Mouse (Mus musculus): ENCODE measurements at regions not wholly inside any gene's neighbourhood (a gene's known extent, or its start where the extent isn't known, plus 50 kb on each side); places are given as distances from the start of the nearest gene placed in this dataset.

DNA sequence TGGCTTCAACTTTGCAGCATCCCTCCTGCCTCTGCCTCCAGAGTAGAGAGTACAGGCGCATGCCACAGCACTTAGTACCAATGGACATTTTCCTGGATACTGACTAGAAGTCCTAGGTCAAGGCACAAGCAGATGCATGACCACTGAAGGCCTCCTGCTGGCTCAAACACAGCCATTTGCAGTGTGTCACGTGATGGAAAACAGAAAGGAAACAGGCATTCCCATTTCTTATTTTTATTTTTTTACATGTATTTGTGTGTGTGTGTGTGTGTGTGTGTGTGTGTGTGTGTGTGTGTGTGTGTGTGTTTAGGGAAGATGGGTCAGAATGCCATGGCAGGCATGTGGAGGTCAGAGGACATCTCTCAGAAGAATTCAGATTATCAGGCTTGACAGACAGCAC lies 65.6 kb downstream of the Thap12 start:
- TF ChIP-seq CTCF (IDR thresholded peaks at IDR 0.05; ENCODE audit: low read depth, low read length) (no peak), POLR2A (IDR thresholded peaks at IDR 0.05; ENCODE audit: extremely low read depth, insufficient read depth, low read length) (no peak)
